Mouse (Mus musculus) lung, postnatal 0 days (tissue): Measurements from ENCODE around the gene Gm11549.

Experiments used
- CTCF ChIP-seq: IDR thresholded peaks from 2 replicates; pipeline ENCODE4 v1.5.1; 2016; ENCODE audit warnings: antibody characterized with exemption, mild to moderate bottlenecking
- EP300 ChIP-seq: IDR thresholded peaks from 2 replicates; pipeline ENCODE4 v1.6.1; 2016; ENCODE audit warnings: antibody characterized with exemption, mild to moderate bottlenecking, control low read depth

DNA sequence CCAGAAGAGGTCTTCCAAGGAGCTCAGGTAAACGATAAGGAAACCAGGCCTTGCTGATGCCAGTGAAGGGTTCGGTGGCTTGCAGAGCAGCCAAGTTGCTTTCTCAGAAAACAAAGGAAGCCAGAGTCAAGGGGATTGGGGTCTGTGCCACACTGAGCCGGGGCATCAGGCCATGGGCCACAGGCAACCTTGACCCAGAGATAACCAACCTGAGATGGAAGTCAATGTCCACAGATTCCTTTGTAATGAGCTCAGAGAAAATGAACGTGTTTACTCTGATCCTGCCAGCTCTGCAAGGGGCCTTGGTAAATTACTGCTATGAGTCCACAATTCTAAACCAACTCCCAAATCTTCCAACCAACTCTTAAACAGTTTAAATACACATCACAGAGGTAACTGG lies 49.8 kb downstream of the Gm11549 start:
- no peak for TF ChIP-seq EP300
- TF ChIP-seq CTCF: no peak
